Mouse (Mus musculus) embryo, embryonic 10.5 days (tissue): ENCODE results near the gene Ric8b.
A peak's percentile ranks its signal among the peaks of the same experiment; 100 is the strongest.

Experiments
- DNase-seq: peaks from one replicate; pipeline ENCODE4 v3.0.0-alpha.2; 2015; ENCODE audit warnings: low spot score

Gene Ric8b

GRCm38 (mm10) chr10:84916810-84917730, at the start of gene Ric8b:
Ric8b (plus strand) TSS chr10:84917616.
- peak; percentile 99 for DNase-seq

- DNase-seq, result peak; percentile 43
These were observed 46.1 kb upstream of the Ric8b start for GRCm38 (mm10) chr10:84871285-84871684.

- no peak for DNase-seq
These were observed 45.5 kb upstream of the Ric8b start for GRCm38 (mm10) chr10:84871921-84872320.

- no peak for DNase-seq
These were observed 37.4 kb upstream of the Ric8b start for GRCm38 (mm10) chr10:84879823-84880571.

- no peak for DNase-seq
These were observed 34.9 kb upstream of the Ric8b start for GRCm38 (mm10) chr10:84882528-84882927.

- no peak for DNase-seq
These were observed 32.0 kb upstream of the Ric8b start for GRCm38 (mm10) chr10:84885341-84885884.

GRCm38 (mm10) chr10:84886221-84886627, 31.2 kb upstream of the Ric8b start:
- peak; percentile 55 for DNase-seq

GRCm38 (mm10) chr10:84886785-84887184, 30.6 kb upstream of the Ric8b start:
- no peak for DNase-seq

- DNase-seq, result no peak
These were observed 28.1 kb upstream of the Ric8b start for GRCm38 (mm10) chr10:84889096-84889846.

- DNase-seq, result no peak
These were observed 21.5 kb upstream of the Ric8b start for GRCm38 (mm10) chr10:84895810-84896358.

- DNase-seq, result no peak
These were observed 20.2 kb upstream of the Ric8b start for GRCm38 (mm10) chr10:84896941-84897930.

- DNase-seq, result no peak
These were observed 19.1 kb upstream of the Ric8b start for GRCm38 (mm10) chr10:84898144-84898979.

- DNase-seq, result no peak
These were observed 15.7 kb upstream of the Ric8b start for GRCm38 (mm10) chr10:84901676-84902075.

- no peak for DNase-seq
These were observed 15.2 kb upstream of the Ric8b start for GRCm38 (mm10) chr10:84902213-84902612.

- DNase-seq, result no peak
These were observed 14.1 kb upstream of the Ric8b start for GRCm38 (mm10) chr10:84903307-84903706.

- DNase-seq, result peak; percentile 56
These were observed 13.7 kb upstream of the Ric8b start for GRCm38 (mm10) chr10:84903742-84904141.

GRCm38 (mm10) chr10:84906895-84907294, 10.5 kb upstream of the Ric8b start:
- no peak for DNase-seq

GRCm38 (mm10) chr10:84908006-84908405, 9.4 kb upstream of the Ric8b start:
- no peak for DNase-seq

- no peak for DNase-seq
These were observed 8.9 kb upstream of the Ric8b start for GRCm38 (mm10) chr10:84908471-84908870.
